24 mouse cellular contexts compared by ENCODE assay signal in genomic region chr13:107039493-107039892, GRCm38 (mm10).
"Had no signal": no experiment of that assay in that cellular context is flagged by ENCODE, and none has a peak within 500 bp of the region (broad histone marks: within the 10 kb centered on the region; RNA-seq: fewer than 3 reads in every experiment).

No protein-coding gene starts in this region.

- ATAC-seq: forebrain, postnatal 0 days; hindbrain, embryonic 16.5 days; inflammation-experienced regulatory T-cells, adult 6 months; liver, embryonic 12.5 days had no signal

- H3K27me3 ChIP-seq: heart, embryonic 12.5 days; hindbrain, embryonic 13.5 days; kidney, embryonic 15.5 days; limb, embryonic 13.5 days; limb, embryonic 15.5 days; liver, embryonic 12.5 days had no signal

- H3K9me3 ChIP-seq: heart, embryonic 10.5 days; heart, embryonic 12.5 days; hindbrain, embryonic 13.5 days; kidney, embryonic 15.5 days; limb, embryonic 13.5 days; limb, embryonic 15.5 days; liver, embryonic 12.5 days had no signal

- H3K4me1 ChIP-seq: hindbrain, embryonic 13.5 days; limb, embryonic 15.5 days had no signal

- H3K36me3 ChIP-seq: heart, embryonic 10.5 days; heart, embryonic 12.5 days; hindbrain, embryonic 13.5 days; kidney, embryonic 15.5 days; limb, embryonic 13.5 days; limb, embryonic 15.5 days; liver, embryonic 12.5 days had no signal

- H3K4me3 ChIP-seq: gastrocnemius, adult 2 months; heart, embryonic 10.5 days; heart, embryonic 12.5 days; hindbrain, embryonic 13.5 days; kidney, embryonic 15.5 days; limb, embryonic 13.5 days; limb, embryonic 15.5 days; liver, embryonic 12.5 days had no signal

- DNase-seq: forebrain, postnatal 0 days; gastrocnemius, adult 2 months; gastrocnemius, postnatal 10 days; gastrocnemius, postnatal 25 days; heart, adult 18-20 months; heart, postnatal 14 days; heart, postnatal 36 days; kidney, adult 11 months; kidney, adult 2 months; kidney, adult 9 months; kidney, postnatal 14 days; kidney, postnatal 36 days; layer of hippocampus, adult 9-11 months; layer of hippocampus, postnatal 36 days; left cerebral cortex, postnatal 4 days had no signal
